Mouse (Mus musculus) heart, postnatal 14 days (tissue): ENCODE measurements around the gene Socs1. TPM values are rescaled to one million over a fixed set of nuclear protein-coding genes. Genes with fewer than 3 reads are reported as not detected.

Experiments
- DNase-seq, 2 experiments: peaks; one replicate each; pipeline ENCODE4 v3.0.0; 2021 to 2022
- intact Hi-C: fragments of 180-260 bp; cut with DNase I; formaldehyde crosslinking; loops from one replicate; pipeline ENCODE4 v1.15.1; 2025
- total RNA-seq, 2 experiments: library from RNA; stranded (reverse); gene quantifications; 2 replicates each; pipeline ENCODE4 v1.2.3; 2021

Socs1 gene
- total RNA-seq, 2 experiments from 2014 or later: 0.84 to 1.9 TPM

GRCm38 (mm10) chr16:10787548-10788058 is 2.3 kb upstream of the Socs1 start:
- intact Hi-C loops: loop anchor here (5.0 kb wide), 2 partner anchors 60 to 80 kb away; no protein-coding TSS in a partner anchor
- no peak for DNase-seq

- peak in 1 of 2 experiments; percentile 29 for DNase-seq
- intact Hi-C loops: loop anchor here (1.0 to 5.0 kb wide), 3 partner anchors 60 to 147 kb away; no protein-coding TSS in a partner anchor
Measured at GRCm38 (mm10) chr16:10786782-10787547, 1.6 kb upstream of the Socs1 start.

- intact Hi-C loops: loop anchor here (1.0 to 5.0 kb wide), 3 partner anchors 61 to 146 kb away; no protein-coding TSS in a partner anchor
- peak; percentile 78 to 86 for DNase-seq
Measured at GRCm38 (mm10) chr16:10786288-10786687, 952 bp upstream of the Socs1 start.

GRCm38 (mm10) chr16:10784793-10785370 is 454 bp downstream of the Socs1 start:
- peak; percentile 95 to 98 for DNase-seq
- intact Hi-C loops: loop anchor here (1.0 to 5.0 kb wide), 4 partner anchors 62 to 214 kb away; no protein-coding TSS in a partner anchor

GRCm38 (mm10) chr16:10783883-10784792 is 1.2 kb downstream of the Socs1 start:
- intact Hi-C loops: loop anchor here (2.0 kb wide), 1 partner anchor 213 kb away; no protein-coding TSS in a partner anchor
- peak; percentile 48 to 61 for DNase-seq

GRCm38 (mm10) chr16:10783451-10783850 is 1.9 kb downstream of the Socs1 start:
- intact Hi-C loops: no loop called here
- no peak for DNase-seq

GRCm38 (mm10) chr16:10783152-10783434 is 2.2 kb downstream of the Socs1 start:
- no peak for DNase-seq
- intact Hi-C loops: no loop called here

- intact Hi-C loops: no loop called here
- no peak for DNase-seq
Measured at GRCm38 (mm10) chr16:10782377-10783151, 2.8 kb downstream of the Socs1 start.

GRCm38 (mm10) chr16:10781862-10782371 is 3.4 kb downstream of the Socs1 start:
- no peak for DNase-seq
- intact Hi-C loops: no loop called here

- intact Hi-C loops: no loop called here
- DNase-seq: no peak
Measured at GRCm38 (mm10) chr16:10780631-10781120, 4.7 kb downstream of the Socs1 start.

- intact Hi-C loops: no loop called here
Measured at GRCm38 (mm10) chr16:10777579-10778160, 7.7 kb downstream of the Socs1 start.

GRCm38 (mm10) chr16:10776322-10776721 is 9.0 kb downstream of the Socs1 start:
- intact Hi-C loops: no loop called here
- DNase-seq: no peak

More at GRCm38 (mm10) chr16:10777579-10778160, 7.7 kb downstream of the Socs1 start:
- no peak for DNase-seq

- intact Hi-C loops: no loop called here
- DNase-seq: no peak
Measured at GRCm38 (mm10) chr16:10774726-10775125, 10.6 kb downstream of the Socs1 start.

- intact Hi-C loops: no loop called here
- DNase-seq: no peak
Measured at GRCm38 (mm10) chr16:10773543-10773942, 11.8 kb downstream of the Socs1 start.

GRCm38 (mm10) chr16:10771769-10772510 is 13.4 kb downstream of the Socs1 start:
- no peak for DNase-seq
- intact Hi-C loops: no loop called here

- DNase-seq: no peak
- intact Hi-C loops: no loop called here
Measured at GRCm38 (mm10) chr16:10770531-10771325, 14.6 kb downstream of the Socs1 start.

- DNase-seq: no peak
- intact Hi-C loops: loop anchor here (2.0 to 5.0 kb wide), 4 partner anchors 47 to 197 kb away; no protein-coding TSS in a partner anchor
Measured at GRCm38 (mm10) chr16:10769661-10770060, 15.7 kb downstream of the Socs1 start.
